Mouse (Mus musculus): ENCODE measurements around the gene Spata5. TPM values are rescaled to one million over a fixed set of nuclear protein-coding genes. Genes with fewer than 3 reads are reported as not detected.
"Not testable (repeated sequence)": the region's sequence is repeated elsewhere in the genome, so short reads cannot be mapped to it uniquely, and the experiment has no call there.

Gene Spata5
- polyA plus RNA-seq, 1 experiment = 23.6 TPM

GRCm38 (mm10) chr3:37520334-37521023 is 100.8 kb downstream of the Spata5 start:
- TF ChIP-seq POLR2A (IDR thresholded peaks at IDR 0.05; ENCODE audit: low read depth, low read length) (no peak), CTCF (IDR thresholded peaks at IDR 0.05; ENCODE audit: borderline replicate concordance, insufficient read depth, low read length) (no peak)
- H3K4me3 ChIP-seq (ENCODE audit: insufficient read depth, low read length) = no peak overlapping the region
- no peak overlapping the region for H3K27ac ChIP-seq (ENCODE audit: insufficient read depth, low read length)
- no peaks in the 10 kb centered on the region; the same call in 1 of the 2 replicates for H3K4me1 ChIP-seq (ENCODE audit: control insufficient read depth, insufficient read depth, low read length)

DNA sequence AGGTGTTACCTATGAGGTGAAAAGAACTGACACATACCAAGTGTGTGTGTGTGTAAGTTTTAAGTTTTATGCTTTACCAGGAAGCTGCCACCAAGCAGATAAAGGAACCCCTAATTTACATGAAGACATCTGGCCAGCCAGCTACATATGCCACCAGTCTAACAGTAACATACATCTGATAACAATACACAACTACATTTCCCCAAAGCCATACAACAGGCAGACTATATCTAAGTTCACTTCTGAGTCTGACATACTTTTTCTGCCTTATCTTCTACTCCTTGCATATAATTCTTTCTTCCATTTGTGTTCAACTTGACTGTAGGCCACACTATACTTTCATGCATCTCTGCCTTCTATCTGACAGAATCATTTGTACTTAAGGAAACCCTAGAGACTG is 112.4 kb downstream of the Spata5 start:
- H3K27ac ChIP-seq (ENCODE audit: insufficient read depth, low read length) = no peak overlapping the region
- TF ChIP-seq POLR2A (IDR thresholded peaks at IDR 0.05; ENCODE audit: low read depth, low read length) (no peak), CTCF (IDR thresholded peaks at IDR 0.05; ENCODE audit: borderline replicate concordance, insufficient read depth, low read length) (no peak)
- no peaks in the 10 kb centered on the region for H3K4me1 ChIP-seq (ENCODE audit: control insufficient read depth, insufficient read depth, low read length)
- H3K4me3 ChIP-seq (ENCODE audit: insufficient read depth, low read length) = no peak overlapping the region

GRCm38 (mm10) chr3:37540701-37541100 is 121.0 kb downstream of the Spata5 start:
- H3K27ac ChIP-seq (ENCODE audit: insufficient read depth, low read length); H3K4me1 ChIP-seq (ENCODE audit: control insufficient read depth, insufficient read depth, low read length); H3K4me3 ChIP-seq (ENCODE audit: insufficient read depth, low read length): not testable (repeated sequence)

DNA sequence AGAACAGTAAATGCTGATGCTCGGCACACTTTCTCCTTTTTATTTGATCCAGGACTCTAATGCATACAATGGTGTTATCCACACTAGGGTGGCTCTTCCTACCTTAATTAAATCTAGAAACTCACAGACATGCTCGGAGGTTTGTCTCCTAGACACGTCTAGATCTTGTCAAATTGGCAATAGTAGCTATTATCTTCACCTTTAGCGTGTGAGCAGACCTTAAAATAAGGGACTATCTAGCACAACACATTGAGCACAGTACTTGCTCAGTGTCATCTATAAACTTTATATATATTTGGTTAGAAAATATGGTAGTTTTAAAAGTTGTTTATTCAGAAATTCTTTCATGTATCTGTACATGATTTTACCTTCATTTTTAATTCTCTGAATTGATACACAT is 126.7 kb downstream of the Spata5 start:
- Histone ChIP-seq H3K4me1 (ENCODE audit: control insufficient read depth, insufficient read depth, low read length) (no peaks in the 10 kb centered on the region), H3K4me3 (ENCODE audit: insufficient read depth, low read length) (no peak overlapping the region), H3K27ac (ENCODE audit: insufficient read depth, low read length) (no peak overlapping the region)
- TF ChIP-seq POLR2A (IDR thresholded peaks at IDR 0.05; ENCODE audit: low read depth, low read length) (no peak), CTCF (IDR thresholded peaks at IDR 0.05; ENCODE audit: borderline replicate concordance, insufficient read depth, low read length) (no peak)

DNA sequence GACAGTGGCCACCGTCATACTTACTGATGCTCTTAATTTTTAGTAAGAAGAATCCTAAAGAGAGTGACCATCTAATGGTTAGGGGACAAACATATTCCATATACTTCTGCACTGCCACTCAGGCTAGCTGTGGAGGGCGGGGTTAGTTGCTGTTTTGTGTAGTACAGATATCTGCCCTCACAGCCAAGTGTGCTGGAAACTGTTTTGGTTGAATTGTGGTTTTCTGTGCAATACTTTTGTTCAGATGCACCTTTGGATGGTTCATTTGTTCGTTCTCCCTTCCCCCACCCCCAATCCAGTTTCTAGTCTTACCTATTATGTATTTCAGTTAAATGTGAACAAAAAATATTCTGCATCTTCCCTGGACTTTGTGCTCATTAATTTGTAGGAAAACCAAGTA is 130.5 kb downstream of the Spata5 start:
- Histone ChIP-seq H3K4me1 (ENCODE audit: control insufficient read depth, insufficient read depth, low read length) (0 out of 2 replicates have a peak, but pooled peaks cover 2% of the 10 kb centered on the region), H3K4me3 (ENCODE audit: insufficient read depth, low read length) (no peak overlapping the region), H3K27ac (ENCODE audit: insufficient read depth, low read length) (no peak overlapping the region)
- TF ChIP-seq POLR2A (IDR thresholded peaks at IDR 0.05; ENCODE audit: low read depth, low read length) = no peak
- TF ChIP-seq CTCF (IDR thresholded peaks at IDR 0.05; ENCODE audit: borderline replicate concordance, insufficient read depth, low read length) = no peak

DNA sequence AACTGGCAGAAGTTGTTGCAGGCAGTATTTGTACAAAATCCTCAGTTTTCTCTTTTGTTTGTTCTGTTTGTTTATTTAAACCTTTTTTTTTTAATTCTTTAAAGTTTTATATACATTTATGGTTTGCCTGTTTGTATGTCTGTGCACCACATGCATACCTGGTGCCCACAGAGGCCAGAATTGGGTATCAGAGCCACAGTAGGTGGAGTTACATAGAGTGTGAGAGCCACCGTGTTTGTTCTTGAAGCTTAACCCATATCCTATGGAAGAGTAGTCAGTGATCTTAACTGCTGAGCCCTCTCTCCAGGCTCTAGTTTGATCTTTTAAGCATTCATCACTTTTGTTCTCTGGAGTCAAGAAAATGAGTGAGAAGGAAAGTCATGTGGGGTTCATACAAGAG is 130.9 kb downstream of the Spata5 start:
- H3K4me1 ChIP-seq (ENCODE audit: control insufficient read depth, insufficient read depth, low read length) = 0 out of 2 replicates have a peak, but pooled peaks cover 2% of the 10 kb centered on the region
- H3K27ac ChIP-seq (ENCODE audit: insufficient read depth, low read length) = no peak overlapping the region
- TF ChIP-seq CTCF (IDR thresholded peaks at IDR 0.05; ENCODE audit: borderline replicate concordance, insufficient read depth, low read length) (no peak), POLR2A (IDR thresholded peaks at IDR 0.05; ENCODE audit: low read depth, low read length) (no peak)
- H3K4me3 ChIP-seq (ENCODE audit: insufficient read depth, low read length) = no peak overlapping the region

GRCm38 (mm10) chr3:37551486-37551885 is 131.8 kb downstream of the Spata5 start:
- no peak overlapping the region for H3K27ac ChIP-seq (ENCODE audit: insufficient read depth, low read length)

DNA sequence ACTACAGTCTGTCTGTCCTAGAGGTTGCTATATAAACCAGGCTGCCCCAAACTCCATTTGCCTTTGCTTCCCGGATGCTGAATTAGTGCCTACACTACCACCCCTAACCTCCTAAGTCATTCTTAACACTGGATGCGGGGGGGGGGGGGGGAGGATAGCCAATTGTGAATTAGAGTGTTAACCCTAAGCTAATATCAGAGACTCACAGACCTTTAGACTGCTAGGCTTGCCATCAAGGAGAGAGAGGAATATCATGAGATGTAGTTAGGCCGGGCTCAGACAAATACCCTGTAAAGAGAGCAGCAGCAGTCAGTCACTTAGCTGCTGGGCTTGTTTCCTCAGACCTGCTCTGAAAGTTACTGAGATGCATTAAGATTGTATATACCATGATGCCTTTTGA is 132.5 kb downstream of the Spata5 start:
- Histone ChIP-seq H3K27ac (ENCODE audit: insufficient read depth, low read length) (no peak overlapping the region), H3K4me3 (ENCODE audit: insufficient read depth, low read length) (no peak overlapping the region), H3K4me1 (ENCODE audit: control insufficient read depth, insufficient read depth, low read length) (peaks cover 6% of the 10 kb centered on the region; the same call in 1 of the 2 replicates)
- TF ChIP-seq CTCF (IDR thresholded peaks at IDR 0.05; ENCODE audit: borderline replicate concordance, insufficient read depth, low read length) (no peak), POLR2A (IDR thresholded peaks at IDR 0.05; ENCODE audit: low read depth, low read length) (no peak)

More at GRCm38 (mm10) chr3:37551486-37551885, 131.8 kb downstream of the Spata5 start:
- Histone ChIP-seq H3K4me3 (ENCODE audit: insufficient read depth, low read length) (no peak overlapping the region), H3K4me1 (ENCODE audit: control insufficient read depth, insufficient read depth, low read length) (peaks cover 6% of the 10 kb centered on the region; the same call in 1 of the 2 replicates)
- TF ChIP-seq CTCF (IDR thresholded peaks at IDR 0.05; ENCODE audit: borderline replicate concordance, insufficient read depth, low read length) (no peak), POLR2A (IDR thresholded peaks at IDR 0.05; ENCODE audit: low read depth, low read length) (no peak)

DNA sequence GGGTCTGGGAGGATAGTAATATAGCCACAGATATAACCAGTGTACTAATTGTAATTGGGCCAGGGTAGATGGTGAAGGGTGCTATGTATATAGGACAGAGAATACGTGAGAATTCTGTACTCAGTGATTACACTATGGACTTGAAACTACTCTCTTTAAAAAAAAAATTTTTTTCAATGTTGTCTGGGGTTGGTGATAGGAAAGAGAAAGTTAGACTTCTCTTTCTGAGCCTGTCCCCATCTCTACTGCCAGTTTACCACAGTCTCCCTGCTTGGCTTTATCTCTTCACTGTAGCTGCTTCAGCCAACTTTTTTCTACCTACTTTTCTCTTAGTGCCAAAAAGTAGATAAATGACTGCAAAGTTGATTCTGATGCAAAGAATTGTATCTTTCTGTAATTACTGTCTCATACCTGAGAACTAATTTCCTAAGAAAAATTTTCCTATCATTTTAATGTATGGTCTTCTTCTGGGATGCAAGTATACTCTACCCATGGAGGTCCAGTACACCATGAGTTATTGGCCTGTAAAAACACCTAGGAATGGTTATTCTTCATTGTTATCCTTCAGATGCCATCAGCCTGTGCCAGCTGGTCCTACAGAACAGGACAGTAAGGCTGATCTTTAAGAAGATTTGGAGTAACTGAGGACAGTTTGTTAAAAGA is 133.8 kb downstream of the Spata5 start:
- Histone ChIP-seq H3K27ac (ENCODE audit: insufficient read depth, low read length) (no peak overlapping the region; the same call in 1 of the 2 replicates), H3K4me3 (ENCODE audit: insufficient read depth, low read length) (no peak overlapping the region), H3K4me1 (ENCODE audit: control insufficient read depth, insufficient read depth, low read length) (peaks cover 8% of the 10 kb centered on the region; the same call in 1 of the 2 replicates)
- TF ChIP-seq POLR2A (IDR thresholded peaks at IDR 0.05; ENCODE audit: low read depth, low read length) (no peak), CTCF (IDR thresholded peaks at IDR 0.05; ENCODE audit: borderline replicate concordance, insufficient read depth, low read length) (no peak)

DNA sequence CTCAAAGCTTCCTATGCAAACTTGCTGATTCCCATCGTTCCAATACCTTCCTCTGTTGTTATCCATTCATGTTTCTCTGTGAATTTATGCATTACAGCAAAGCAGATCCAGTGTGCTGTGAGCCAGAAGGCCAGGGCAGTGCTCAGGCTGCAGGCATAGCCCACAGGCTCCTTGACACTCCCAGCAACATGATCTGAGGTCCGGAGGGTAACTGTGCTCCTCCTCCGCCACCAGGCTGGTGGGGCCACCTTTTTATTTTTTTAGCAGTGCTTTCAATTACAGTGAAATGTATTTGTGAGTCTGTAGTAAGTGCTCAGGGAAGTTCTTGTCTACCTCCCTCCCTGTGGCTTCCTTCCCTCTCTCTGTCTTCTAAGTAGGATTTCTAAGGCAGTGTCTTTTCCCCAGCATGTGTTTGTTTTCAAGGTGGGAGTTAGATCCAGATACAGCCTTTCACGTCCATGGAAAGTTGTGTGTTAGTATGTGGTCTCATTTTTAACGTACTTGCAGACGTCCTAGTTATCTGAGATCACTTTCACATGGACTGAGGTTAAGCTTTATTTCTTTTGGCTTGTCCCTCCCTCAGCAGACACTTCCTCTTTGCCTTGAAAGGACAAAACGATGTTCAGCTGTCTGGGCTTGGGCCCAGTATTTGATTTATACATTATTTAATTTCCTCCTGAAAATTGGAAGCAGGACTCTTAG is 136.9 kb downstream of the Spata5 start:
- H3K4me3 ChIP-seq (ENCODE audit: insufficient read depth, low read length) = no peak overlapping the region
- H3K4me1 ChIP-seq (ENCODE audit: control insufficient read depth, insufficient read depth, low read length) = peaks cover 8% of the 10 kb centered on the region; the same call in 1 of the 2 replicates
- TF ChIP-seq POLR2A (IDR thresholded peaks at IDR 0.05; ENCODE audit: low read depth, low read length) = peak; percentile 2; the same call in 1 of the 2 replicates
- no peak for TF ChIP-seq CTCF (IDR thresholded peaks at IDR 0.05; ENCODE audit: borderline replicate concordance, insufficient read depth, low read length)
- H3K27ac ChIP-seq (ENCODE audit: insufficient read depth, low read length) = peak overlapping the region; percentile 82
